Mouse (Mus musculus) embryonic facial prominence, embryonic 14.5 days (tissue): Measurements from ENCODE around the gene Man1a. TPM values are rescaled to one million over a fixed set of nuclear protein-coding genes. Genes with fewer than 3 reads are reported as not detected.

Source experiments
- ATAC-seq: fragments of 200-750 bp; cut with Nextera tagmentation; 2 replicates; pipeline ENCODE4 v1.8.0; 2017; ENCODE audit warnings: low read depth, moderate number of reproducible peaks, moderate TSS enrichment
- DNase-seq: peaks from one replicate; pipeline ENCODE4 v3.0.0-alpha.2; 2015; ENCODE audit warnings: low spot score
- H3K27ac ChIP-seq: fragments of 300-500 bp; sonication (generic); replicated peaks from 2 replicates; pipeline ENCODE4 v1.5.1; 2014; ENCODE audit warnings: low read depth, mild to moderate bottlenecking, low read length, moderate library complexity
- H3K27me3 ChIP-seq: fragments of 300-500 bp; sonication (generic); replicated peaks from 2 replicates; pipeline ENCODE4 v1.6.1; 2014; ENCODE audit warnings: low read length; ENCODE audit not compliant: control insufficient read depth, insufficient read depth
- H3K36me3 ChIP-seq: fragments of 300-500 bp; sonication (generic); 2 replicates; pipeline ENCODE4 v1.6.1; 2014; ENCODE audit warnings: low read length, mixed read lengths; ENCODE audit not compliant: control insufficient read depth, insufficient read depth
- H3K4me1 ChIP-seq: fragments of 300-500 bp; sonication (generic); 2 replicates; pipeline ENCODE4 v1.6.1; 2014; ENCODE audit warnings: antibody characterized with exemption, low read length; ENCODE audit not compliant: control insufficient read depth, insufficient read depth
- H3K4me2 ChIP-seq: fragments of 300-500 bp; sonication (generic); 2 replicates; pipeline ENCODE4 v1.6.1; 2014; ENCODE audit warnings: low read depth, mild to moderate bottlenecking, low read length, moderate library complexity, mixed read lengths
- H3K4me3 ChIP-seq: fragments of 300-500 bp; sonication (generic); 2 replicates; pipeline ENCODE4 v1.5.1; 2014; ENCODE audit warnings: low read depth, mild to moderate bottlenecking, low read length
- H3K9ac ChIP-seq: fragments of 300-500 bp; sonication (generic); 2 replicates; pipeline ENCODE4 v1.6.1; 2014; ENCODE audit warnings: low read depth, mild to moderate bottlenecking, low read length, moderate library complexity, mixed read lengths
- H3K9me3 ChIP-seq: fragments of 300-500 bp; sonication (generic); 2 replicates; pipeline ENCODE4 v1.6.1; 2016; ENCODE audit warnings: low read length; ENCODE audit not compliant: control insufficient read depth
- WGBS: fragments of 180-500 bp; shearing (Covaris S2); extraction: QIAGEN DNeasy Blood & Tissue Kit; methylation state at CpG from one replicate; pipeline ENCODE4 v1.1.7; 2014; 5-methylcytosine and 5-hydroxymethylcytosine counted together
- polyA plus RNA-seq: library from polyadenylated mRNA; unstranded; fragments of >200 nt; fragmentation: Nextera tagmentation; extraction: Ambion mirVana; gene quantifications from 2 replicates; pipeline ENCODE4 v1.2.1, GENCODE M21; 2014

Man1a gene
- polyA plus RNA-seq, 1 experiment from 2014 or later = 11.3 TPM

- WGBS = 85% methylated on average over 4 of the region's 4 CpGs
- no peak overlapping the region for H3K4me3 ChIP-seq
- no peak overlapping the region for H3K4me2 ChIP-seq
- ATAC-seq (no peak), DNase-seq (no peak)
- H3K4me1 ChIP-seq = no peaks in the 10 kb centered on the region
- no peak overlapping the region for H3K9ac ChIP-seq
- no peaks in the 10 kb centered on the region for H3K27me3 ChIP-seq
- H3K9me3 ChIP-seq = no peaks in the 10 kb centered on the region
- no peaks in the 10 kb centered on the region for H3K36me3 ChIP-seq
- H3K27ac ChIP-seq = no peak overlapping the region
Measured at GRCm38 (mm10) chr10:54026101-54026500, 50.3 kb downstream of the Man1a start.

- ATAC-seq = no peak
- no peak for DNase-seq
- WGBS = 64% methylated on average over 5 of the region's 5 CpGs
Measured at GRCm38 (mm10) chr10:54017904-54018454, 58.4 kb downstream of the Man1a start.

GRCm38 (mm10) chr10:54014116-54014758, 62.2 kb downstream of the Man1a start:
- Histone ChIP-seq H3K9ac (no peak overlapping the region), H3K4me2 (no peak overlapping the region)
- WGBS = 76% methylated on average over 15 of the region's 15 CpGs

More at GRCm38 (mm10) chr10:54017904-54018454, 58.4 kb downstream of the Man1a start:
- H3K4me1 ChIP-seq = no peaks in the 10 kb centered on the region
- H3K4me3 ChIP-seq = no peak overlapping the region
- no peaks in the 10 kb centered on the region for H3K36me3 ChIP-seq
- no peaks in the 10 kb centered on the region for H3K9me3 ChIP-seq
- no peak overlapping the region for H3K4me2 ChIP-seq
- no peaks in the 10 kb centered on the region for H3K27me3 ChIP-seq
- no peak overlapping the region for H3K9ac ChIP-seq
- no peak overlapping the region for H3K27ac ChIP-seq

GRCm38 (mm10) chr10:54013143-54013791, 63.1 kb downstream of the Man1a start:
- ATAC-seq (no peak), DNase-seq (no peak)
- H3K9me3 ChIP-seq = no peaks in the 10 kb centered on the region
- no peaks in the 10 kb centered on the region for H3K36me3 ChIP-seq
- H3K4me2 ChIP-seq = no peak overlapping the region
- no peak overlapping the region for H3K9ac ChIP-seq
- no peak overlapping the region for H3K27ac ChIP-seq
- no peak overlapping the region for H3K4me3 ChIP-seq
- H3K27me3 ChIP-seq = no peaks in the 10 kb centered on the region
- WGBS = 79% methylated on average over 11 of the region's 11 CpGs
- H3K4me1 ChIP-seq = no peaks in the 10 kb centered on the region

More at GRCm38 (mm10) chr10:54014116-54014758, 62.2 kb downstream of the Man1a start:
- ATAC-seq (no peak), DNase-seq (no peak)
- H3K36me3 ChIP-seq = no peaks in the 10 kb centered on the region
- no peak overlapping the region for H3K27ac ChIP-seq
- no peaks in the 10 kb centered on the region for H3K9me3 ChIP-seq
- no peak overlapping the region for H3K4me3 ChIP-seq
- H3K27me3 ChIP-seq = no peaks in the 10 kb centered on the region
- no peaks in the 10 kb centered on the region for H3K4me1 ChIP-seq

GRCm38 (mm10) chr10:54009154-54009553, 67.3 kb downstream of the Man1a start:
- WGBS = 83% methylated on average over 6 of the region's 6 CpGs
- H3K4me3 ChIP-seq = no peak overlapping the region
- DNase-seq = no peak
- H3K4me2 ChIP-seq = no peak overlapping the region
- ATAC-seq = no peak
- H3K27me3 ChIP-seq = no peaks in the 10 kb centered on the region
- no peak overlapping the region for H3K9ac ChIP-seq
- no peaks in the 10 kb centered on the region for H3K4me1 ChIP-seq
- no peaks in the 10 kb centered on the region for H3K9me3 ChIP-seq
- H3K27ac ChIP-seq = no peak overlapping the region
- H3K36me3 ChIP-seq = no peaks in the 10 kb centered on the region

- ATAC-seq (no peak), DNase-seq (no peak)
- 81% methylated on average over 3 of the region's 3 CpGs for WGBS
- H3K27me3 ChIP-seq = no peaks in the 10 kb centered on the region
- H3K4me2 ChIP-seq = no peak overlapping the region
- no peaks in the 10 kb centered on the region for H3K9me3 ChIP-seq
- no peaks in the 10 kb centered on the region for H3K36me3 ChIP-seq
- no peak overlapping the region for H3K27ac ChIP-seq
- H3K4me1 ChIP-seq = no peaks in the 10 kb centered on the region
- no peak overlapping the region for H3K4me3 ChIP-seq
- H3K9ac ChIP-seq = no peak overlapping the region
Measured at GRCm38 (mm10) chr10:54006868-54007267, 69.5 kb downstream of the Man1a start.

- Histone ChIP-seq H3K27ac (no peak overlapping the region), H3K36me3 (no peaks in the 10 kb centered on the region), H3K9me3 (no peaks in the 10 kb centered on the region), H3K4me1 (no peaks in the 10 kb centered on the region), H3K4me3 (no peak overlapping the region), H3K9ac (no peak overlapping the region), H3K27me3 (no peaks in the 10 kb centered on the region), H3K4me2 (no peak overlapping the region)
- ATAC-seq (no peak), DNase-seq (no peak)
- 90% methylated on average over 2 of the region's 2 CpGs for WGBS
Measured at GRCm38 (mm10) chr10:54005847-54006246, 70.6 kb downstream of the Man1a start.

GRCm38 (mm10) chr10:54002936-54003335, 73.5 kb downstream of the Man1a start:
- DNase-seq (no peak), ATAC-seq (no peak)
- Histone ChIP-seq H3K27me3 (no peaks in the 10 kb centered on the region), H3K27ac (no peak overlapping the region), H3K9ac (no peak overlapping the region), H3K9me3 (no peaks in the 10 kb centered on the region), H3K4me2 (no peak overlapping the region), H3K36me3 (no peaks in the 10 kb centered on the region), H3K4me1 (no peaks in the 10 kb centered on the region), H3K4me3 (no peak overlapping the region)
- WGBS = 69% methylated on average over 2 of the region's 2 CpGs
